Mouse (Mus musculus) left cerebral cortex, adult 8-10 months (tissue): ENCODE results near the gene Ror1. TPM values are rescaled to one million over a fixed set of nuclear protein-coding genes. Genes with fewer than 3 reads are reported as not detected.

Experiments used
- DNase-seq, 2 experiments: peaks; one replicate each; pipeline ENCODE4 v3.0.0; 2022; ENCODE audit warnings: low spot score in 2 of 2
- total RNA-seq, 4 experiments: library from RNA; stranded (reverse); gene quantifications; 2 replicates each; pipeline ENCODE4 v1.2.4; 2022

Gene Ror1
- total RNA-seq, 4 experiments from 2014 or later, result 0.80 to 1.5 (median 1.3) TPM

- no peak for DNase-seq
Observed at GRCm38 (mm10) chr4:100209106-100209505, 113.5 kb downstream of the Ror1 start.

- no peak for DNase-seq
Observed at GRCm38 (mm10) chr4:100211331-100211730, 115.7 kb downstream of the Ror1 start.

GRCm38 (mm10) chr4:100214324-100215215 is 119.0 kb downstream of the Ror1 start:
- no peak for DNase-seq

- no peak for DNase-seq
Observed at GRCm38 (mm10) chr4:100216587-100216986, 121.0 kb downstream of the Ror1 start.

GRCm38 (mm10) chr4:100219026-100219425 is 123.4 kb downstream of the Ror1 start:
- DNase-seq, result no peak

GRCm38 (mm10) chr4:100219599-100219998 is 124.0 kb downstream of the Ror1 start:
- no peak for DNase-seq

GRCm38 (mm10) chr4:100221978-100222737 is 126.6 kb downstream of the Ror1 start:
- no peak for DNase-seq

GRCm38 (mm10) chr4:100223532-100223931 is 127.9 kb downstream of the Ror1 start:
- DNase-seq, result no peak

- no peak for DNase-seq
Observed at GRCm38 (mm10) chr4:100223965-100224364, 128.4 kb downstream of the Ror1 start.

- no peak for DNase-seq
Observed at GRCm38 (mm10) chr4:100226619-100227018, 131.0 kb downstream of the Ror1 start.

- no peak for DNase-seq
Observed at GRCm38 (mm10) chr4:100228106-100228505, 132.5 kb downstream of the Ror1 start.

- DNase-seq, result no peak
Observed at GRCm38 (mm10) chr4:100230245-100230644, 134.7 kb downstream of the Ror1 start.

- no peak for DNase-seq
Observed at GRCm38 (mm10) chr4:100230963-100231362, 135.4 kb downstream of the Ror1 start.

GRCm38 (mm10) chr4:100231906-100232305 is 136.3 kb downstream of the Ror1 start:
- DNase-seq, result no peak

GRCm38 (mm10) chr4:100232541-100232940 is 136.9 kb downstream of the Ror1 start:
- DNase-seq, result no peak

GRCm38 (mm10) chr4:100233770-100234169 is 138.2 kb downstream of the Ror1 start:
- DNase-seq, result no peak

GRCm38 (mm10) chr4:100236339-100236738 is 140.7 kb downstream of the Ror1 start:
- no peak for DNase-seq

GRCm38 (mm10) chr4:100242061-100242756 is 146.6 kb downstream of the Ror1 start:
- DNase-seq, result no peak

- no peak for DNase-seq
Observed at GRCm38 (mm10) chr4:100244250-100244649, 148.7 kb downstream of the Ror1 start.

GRCm38 (mm10) chr4:100244701-100245100 is 149.1 kb downstream of the Ror1 start:
- no peak for DNase-seq

- DNase-seq, result no peak
Observed at GRCm38 (mm10) chr4:100247826-100248225, 152.2 kb downstream of the Ror1 start.

- no peak for DNase-seq
Observed at GRCm38 (mm10) chr4:100248273-100248672, 152.7 kb downstream of the Ror1 start.
